Mouse (Mus musculus) kidney, adult 18-20 months (tissue): ENCODE data around the gene Lyst.

Experiments
- DNase-seq: peaks from one replicate; pipeline ENCODE4 v3.0.0; 2021

Lyst gene

GRCm38 (mm10) chr13:13573572-13574257 lies 16.5 kb upstream of the Lyst start:
- DNase-seq: peak; percentile 67

DNA sequence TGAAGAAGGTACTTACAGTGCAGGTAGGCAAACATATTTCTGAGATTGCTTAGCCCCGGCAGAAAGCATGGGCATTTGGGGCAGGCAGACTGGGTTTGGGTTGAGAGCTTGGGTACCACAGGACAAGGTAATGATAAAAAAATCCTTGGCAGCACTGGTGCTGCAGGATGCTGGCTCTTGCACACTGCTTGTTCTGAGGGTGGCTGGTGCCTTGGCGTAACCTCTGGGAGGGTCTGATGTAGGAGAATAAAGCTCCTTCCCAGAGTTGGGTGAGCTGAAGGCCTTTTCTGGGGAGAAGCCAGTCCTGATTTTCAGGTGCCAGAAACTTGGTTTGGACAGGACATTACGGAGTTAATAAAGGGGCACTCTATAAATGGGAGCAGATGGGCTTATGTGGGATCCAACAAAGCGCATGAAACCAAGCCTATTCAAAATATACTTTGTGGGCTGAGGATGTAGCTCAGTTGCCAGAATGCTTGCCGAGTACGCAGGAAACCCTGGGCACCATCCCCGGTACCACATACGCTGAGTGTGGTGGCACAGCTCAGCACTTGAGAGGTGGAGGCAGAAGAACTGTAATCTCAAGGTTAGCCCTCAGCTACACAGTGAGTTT lies 15.8 kb upstream of the Lyst start:
- DNase-seq: no peak

- DNase-seq: no peak
These were observed 15.1 kb upstream of the Lyst start for GRCm38 (mm10) chr13:13575106-13575505.

DNA sequence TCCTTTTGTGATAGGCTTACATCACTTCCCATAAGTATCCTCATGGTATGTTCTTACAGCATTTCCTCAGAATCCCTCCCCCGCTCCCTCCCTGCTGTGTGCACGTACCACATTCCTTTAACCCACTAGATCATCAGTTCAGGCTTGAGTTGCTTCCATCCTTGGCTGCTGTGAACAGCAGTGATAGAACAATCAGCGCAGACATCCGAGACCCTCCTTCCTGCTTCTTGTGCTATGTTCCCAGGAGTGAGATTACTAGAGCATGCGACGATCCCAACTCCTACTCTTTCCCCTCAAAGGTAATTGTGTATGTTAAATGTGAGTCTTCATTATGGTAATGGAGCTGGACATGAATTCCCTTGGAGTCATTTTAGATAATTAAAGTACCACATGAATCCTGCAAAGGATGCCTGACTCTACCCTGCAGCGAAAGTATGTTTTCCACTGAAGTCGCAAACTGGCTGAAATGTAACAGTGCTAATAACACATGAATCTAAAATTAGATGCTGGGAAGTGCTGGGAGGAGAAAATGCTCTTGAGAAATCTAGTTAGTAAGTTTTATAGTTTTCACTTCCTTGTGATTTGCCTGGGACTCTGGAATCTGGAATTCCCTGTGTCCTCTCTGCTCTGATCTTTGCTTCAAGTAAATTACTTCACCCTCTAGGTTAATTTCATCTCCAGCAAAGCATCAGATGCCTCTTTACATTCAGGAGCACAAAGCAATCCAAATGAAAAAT lies 13.6 kb upstream of the Lyst start:
- no peak for DNase-seq

- no peak for DNase-seq
These were observed 8.2 kb upstream of the Lyst start for GRCm38 (mm10) chr13:13581988-13582387.

DNA sequence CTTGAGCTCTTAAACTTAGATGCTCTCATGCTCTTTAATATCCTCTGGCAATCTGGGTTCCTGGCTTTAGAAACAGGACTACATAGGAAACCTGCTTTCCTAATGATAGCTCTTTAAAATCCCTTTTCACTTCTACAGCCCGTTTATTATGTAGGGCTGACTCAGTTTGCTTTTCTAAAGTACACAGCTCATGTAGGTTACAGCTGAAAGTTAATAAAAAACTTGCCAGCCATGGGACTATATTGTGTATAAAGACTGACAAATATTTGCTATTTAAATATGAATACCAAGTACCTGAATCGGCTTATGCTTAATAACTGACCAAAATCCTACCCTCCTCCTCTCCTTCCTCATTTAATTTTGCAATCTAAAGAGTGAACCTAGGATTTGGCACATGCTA lies 6.7 kb upstream of the Lyst start:
- DNase-seq: no peak

- DNase-seq: no peak
These were observed 2.5 kb upstream of the Lyst start for GRCm38 (mm10) chr13:13587653-13588184.

GRCm38 (mm10) chr13:13588518-13588917 lies 1.7 kb upstream of the Lyst start:
- no peak for DNase-seq

GRCm38 (mm10) chr13:13589032-13589431 lies 1.2 kb upstream of the Lyst start:
- no peak for DNase-seq

- no peak for DNase-seq
These were observed 1.7 kb downstream of the Lyst start for GRCm38 (mm10) chr13:13591892-13592291.

DNA sequence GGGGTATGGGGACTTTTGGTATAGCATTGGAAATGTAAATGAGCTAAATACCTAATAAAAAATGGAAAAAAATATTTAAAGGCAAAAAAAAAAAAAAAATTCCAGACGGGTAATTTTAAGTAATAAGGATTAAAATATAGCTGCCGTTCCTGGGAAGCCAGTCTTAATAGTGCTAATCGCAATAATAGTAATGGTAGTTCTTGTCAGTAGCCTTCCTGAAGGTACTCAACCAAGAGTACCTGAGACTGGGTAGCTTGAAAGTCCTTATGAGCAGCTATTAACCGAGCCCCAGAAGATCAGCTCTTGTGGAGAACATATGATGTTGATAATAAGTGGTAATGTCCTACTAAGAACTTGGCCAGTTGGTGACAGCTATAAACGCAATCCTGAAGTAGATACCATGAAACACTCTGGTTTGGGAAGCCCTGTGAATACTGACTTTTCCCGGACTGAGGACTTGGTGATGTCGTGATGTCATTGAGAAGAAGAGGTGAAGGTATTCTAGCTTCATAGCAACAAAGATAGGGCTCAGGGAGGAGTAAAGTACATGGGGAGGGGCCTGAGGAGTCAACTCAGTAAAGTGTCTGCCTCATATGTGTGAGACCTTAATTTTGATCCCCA lies 6.3 kb downstream of the Lyst start:
- DNase-seq: no peak

GRCm38 (mm10) chr13:13597896-13598295 lies 7.7 kb downstream of the Lyst start:
- no peak for DNase-seq

GRCm38 (mm10) chr13:13601407-13601806 lies 11.2 kb downstream of the Lyst start:
- DNase-seq: no peak

- no peak for DNase-seq
These were observed 16.0 kb downstream of the Lyst start for GRCm38 (mm10) chr13:13606149-13606548.

DNA sequence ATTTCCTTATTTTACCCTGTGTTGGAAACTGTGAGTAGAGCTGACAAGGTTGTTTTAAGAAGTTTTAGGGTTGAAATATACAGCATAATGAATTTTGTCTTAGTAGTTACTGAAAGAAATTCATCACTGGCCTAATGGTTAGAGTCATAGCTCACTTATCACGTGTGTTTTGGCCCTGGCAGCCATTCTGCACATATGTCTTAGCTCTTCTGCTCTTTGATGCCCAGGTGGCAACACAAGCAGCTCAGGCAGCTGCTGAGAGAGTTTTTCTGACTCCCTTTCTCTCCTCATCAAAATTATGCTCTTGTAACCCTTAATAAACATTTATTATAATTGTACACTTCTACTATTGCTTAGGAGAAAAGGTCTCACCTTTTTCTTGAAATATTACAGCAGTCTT lies 18.1 kb downstream of the Lyst start:
- DNase-seq: no peak

GRCm38 (mm10) chr13:13609655-13610054 lies 19.5 kb downstream of the Lyst start:
- DNase-seq: no peak

- peak; percentile 21 for DNase-seq
These were observed 22.7 kb downstream of the Lyst start for GRCm38 (mm10) chr13:13612882-13613281.

DNA sequence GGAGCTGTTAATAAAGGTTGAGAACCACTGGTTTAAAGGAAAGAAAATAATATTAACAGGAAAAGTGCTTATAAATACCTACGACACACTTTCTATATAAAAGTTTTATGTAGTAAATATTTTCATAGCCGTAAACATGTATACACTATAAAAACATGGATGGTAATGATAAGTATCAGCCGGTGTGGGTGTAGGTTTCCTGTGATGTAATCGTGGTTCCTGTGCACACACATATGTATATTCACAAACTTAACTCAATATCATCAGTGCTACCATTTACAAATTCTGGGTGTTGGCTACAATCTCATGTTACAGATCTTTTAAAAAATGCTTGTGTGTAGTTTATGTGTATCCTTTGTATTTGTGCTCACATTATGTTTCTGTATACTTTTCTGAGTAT lies 24.0 kb downstream of the Lyst start:
- no peak for DNase-seq

GRCm38 (mm10) chr13:13621456-13621855 lies 31.3 kb downstream of the Lyst start:
- no peak for DNase-seq

- DNase-seq: no peak
These were observed 32.4 kb downstream of the Lyst start for GRCm38 (mm10) chr13:13622565-13622964.

DNA sequence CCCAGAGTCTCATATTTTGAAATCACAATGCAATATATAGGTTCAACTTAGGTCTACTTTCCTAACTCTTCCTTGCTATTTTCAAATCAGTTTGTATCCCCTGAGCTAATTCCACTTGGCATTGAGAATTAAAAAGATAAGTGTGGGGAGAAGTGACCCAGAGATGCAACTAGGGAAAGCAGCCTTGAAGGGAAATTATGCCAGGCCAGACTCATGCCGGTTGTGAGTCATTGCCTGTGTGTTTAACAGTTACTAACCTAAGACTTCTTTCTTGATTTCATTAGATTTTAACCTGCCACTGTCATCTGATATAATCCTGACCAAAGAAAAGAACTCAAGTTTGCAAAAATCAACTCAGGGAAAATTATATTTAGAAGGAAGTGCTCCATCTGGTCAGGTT lies 43.5 kb downstream of the Lyst start:
- DNase-seq: no peak

DNA sequence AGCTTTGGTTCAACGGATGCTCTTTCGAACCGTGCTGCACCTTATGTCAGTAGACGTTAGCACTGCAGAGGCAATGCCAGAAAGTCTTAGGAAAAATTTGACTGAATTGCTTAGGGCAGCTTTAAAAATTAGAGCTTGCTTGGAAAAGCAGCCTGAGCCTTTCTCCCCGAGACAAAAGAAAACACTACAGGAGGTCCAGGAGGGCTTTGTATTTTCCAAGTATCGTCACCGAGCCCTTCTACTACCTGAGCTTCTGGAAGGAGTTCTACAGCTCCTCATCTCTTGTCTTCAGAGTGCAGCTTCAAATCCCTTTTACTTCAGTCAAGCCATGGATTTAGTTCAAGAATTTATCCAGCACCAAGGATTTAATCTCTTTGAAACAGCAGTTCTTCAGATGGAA lies 44.5 kb downstream of the Lyst start:
- DNase-seq: no peak

DNA sequence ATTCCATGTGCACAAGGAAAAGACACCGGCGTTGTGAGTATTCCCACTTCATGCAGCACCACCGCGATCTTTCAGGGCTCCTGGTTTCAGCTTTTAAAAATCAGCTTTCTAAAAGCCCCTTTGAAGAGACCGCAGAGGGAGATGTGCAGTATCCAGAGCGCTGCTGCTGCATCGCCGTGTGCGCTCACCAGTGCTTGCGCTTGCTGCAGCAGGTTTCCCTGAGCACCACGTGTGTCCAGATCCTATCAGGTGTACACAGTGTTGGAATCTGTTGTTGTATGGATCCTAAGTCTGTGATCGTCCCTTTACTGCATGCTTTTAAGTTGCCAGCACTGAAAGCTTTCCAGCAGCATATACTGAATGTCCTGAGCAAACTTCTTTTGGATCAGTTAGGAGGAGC lies 45.0 kb downstream of the Lyst start:
- no peak for DNase-seq

GRCm38 (mm10) chr13:13637577-13637976 lies 47.4 kb downstream of the Lyst start:
- no peak for DNase-seq
